Mouse (Mus musculus) heart, embryonic 10.5 days (tissue): ENCODE measurements at regions not wholly inside any gene's neighbourhood (a gene's known extent, or its start where the extent isn't known, plus 50 kb on each side); places are given as distances from the start of the nearest gene placed in this dataset.

Experiments
- DNase-seq: peaks from one replicate; pipeline ENCODE4 v3.0.0-alpha.2; 2017; ENCODE audit warnings: low spot score
- H3K27ac ChIP-seq: fragments of 300-500 bp; sonication (generic); 2 replicates; pipeline ENCODE4 v1.5.1; 2016; ENCODE audit warnings: mild to moderate bottlenecking
- H3K27me3 ChIP-seq: fragments of 300-500 bp; sonication (generic); 2 replicates; pipeline ENCODE4 v1.6.1; 2016; ENCODE audit warnings: mild to moderate bottlenecking; ENCODE audit not compliant: poor library complexity, insufficient read depth, severe bottlenecking
- H3K36me3 ChIP-seq: fragments of 300-500 bp; sonication (generic); 2 replicates; pipeline ENCODE4 v1.6.1; 2016; ENCODE audit warnings: mild to moderate bottlenecking, moderate library complexity
- H3K4me1 ChIP-seq: fragments of 300-500 bp; sonication (generic); 2 replicates; pipeline ENCODE4 v1.6.1; 2016; ENCODE audit warnings: mild to moderate bottlenecking
- H3K4me3 ChIP-seq: fragments of 300-500 bp; sonication (generic); 2 replicates; pipeline ENCODE4 v1.5.1; 2016; ENCODE audit warnings: mild to moderate bottlenecking, moderate library complexity
- H3K9me3 ChIP-seq: fragments of 300-500 bp; sonication (generic); 2 replicates; pipeline ENCODE4 v1.6.1; 2016; ENCODE audit warnings: mild to moderate bottlenecking, moderate library complexity
- WGBS: fragments of 180-500 bp; shearing (Covaris S2); methylation state at CpG from one replicate; pipeline ENCODE4 v1.1.7; 2016; 5-methylcytosine and 5-hydroxymethylcytosine counted together

DNA sequence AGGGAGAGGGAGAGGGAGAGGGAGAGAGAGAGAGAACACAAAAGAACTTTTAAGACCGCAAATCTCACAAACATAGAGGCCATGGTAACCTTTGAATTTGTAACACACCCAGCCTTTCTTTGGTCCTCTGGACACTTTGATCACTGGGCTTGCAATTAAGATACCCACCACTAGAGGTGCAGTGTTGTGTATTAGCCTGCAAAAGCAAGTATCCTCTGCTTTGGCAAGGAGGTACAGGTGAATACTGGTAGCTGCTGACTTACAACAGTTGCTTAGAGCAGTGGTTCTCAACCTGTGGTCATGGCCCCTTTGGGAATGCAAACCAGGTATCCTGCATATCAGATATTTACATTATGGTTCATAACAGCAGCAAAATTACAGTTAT is 90.3 kb upstream of the Map1b start:
- 40% methylated on average over 1 of the region's 1 CpGs for WGBS
- Histone ChIP-seq H3K4me3 (no peak overlapping the region), H3K27me3 (no peaks in the 10 kb centered on the region), H3K36me3 (no peaks in the 10 kb centered on the region), H3K27ac (no peak overlapping the region), H3K4me1 (peaks cover 58% of the 10 kb centered on the region), H3K9me3 (no peaks in the 10 kb centered on the region; the same call in 1 of the 2 replicates)
- DNase-seq, result peak; percentile 63

GRCm38 (mm10) chr13:99605866-99606605 is 89.7 kb upstream of the Map1b start:
- H3K27ac ChIP-seq, result peak overlapping the region; percentile 64; the same call in 1 of the 2 replicates
- 18% methylated on average over 2 of the region's 2 CpGs for WGBS
- no peaks in the 10 kb centered on the region; the same call in 1 of the 2 replicates for H3K9me3 ChIP-seq
- peak; percentile 76 for DNase-seq
- peaks cover 58% of the 10 kb centered on the region for H3K4me1 ChIP-seq
- H3K36me3 ChIP-seq, result no peaks in the 10 kb centered on the region
- no peak overlapping the region for H3K4me3 ChIP-seq
- no peaks in the 10 kb centered on the region for H3K27me3 ChIP-seq

DNA sequence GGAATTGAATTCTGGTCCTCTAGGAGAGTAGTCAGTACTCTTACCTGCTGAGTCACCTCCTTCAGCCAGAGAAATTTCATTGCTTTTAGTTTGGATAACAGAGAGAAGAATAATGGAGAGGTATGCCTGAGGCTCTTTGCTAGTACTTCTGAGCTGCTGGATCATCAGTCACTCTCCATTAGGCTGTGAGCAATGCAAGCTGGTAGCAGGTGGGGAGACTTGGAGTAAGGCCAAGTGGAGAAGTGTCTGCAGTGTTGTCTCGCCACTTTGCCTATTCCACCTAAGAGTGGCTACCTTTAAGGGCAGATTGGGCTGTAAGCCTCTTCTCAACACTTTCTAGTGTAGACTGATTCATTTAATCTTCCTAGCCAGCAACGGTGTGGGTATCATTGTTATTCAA is 81.6 kb upstream of the Map1b start:
- no peaks in the 10 kb centered on the region for H3K27me3 ChIP-seq
- H3K4me3 ChIP-seq, result no peak overlapping the region
- H3K4me1 ChIP-seq, result peaks cover 16% of the 10 kb centered on the region
- 71% methylated on average over 2 of the region's 2 CpGs for WGBS
- no peaks in the 10 kb centered on the region for H3K9me3 ChIP-seq
- no peak overlapping the region for H3K27ac ChIP-seq
- no peak for DNase-seq
- no peaks in the 10 kb centered on the region for H3K36me3 ChIP-seq

GRCm38 (mm10) chr13:99593846-99594813 is 77.8 kb upstream of the Map1b start:
- DNase-seq, result no peak
- no peaks in the 10 kb centered on the region for H3K27me3 ChIP-seq

DNA sequence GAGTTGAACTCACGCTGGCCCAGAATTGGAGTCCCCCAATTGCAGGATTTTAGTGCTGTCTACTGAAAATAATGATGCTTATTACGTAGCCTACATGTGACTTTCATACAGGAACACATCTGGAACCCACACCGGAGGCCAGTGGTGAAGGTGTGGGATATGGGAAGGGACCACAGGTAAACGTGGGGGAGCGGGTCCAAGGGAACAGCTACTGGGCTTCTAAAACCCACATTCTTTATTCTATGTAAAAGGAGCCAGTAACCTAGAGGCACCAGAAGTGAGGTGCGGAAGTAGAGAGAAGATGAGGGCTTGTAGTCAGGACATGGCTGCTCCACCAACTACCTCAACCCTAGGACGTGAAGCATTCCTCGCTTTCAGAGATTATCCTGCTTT is 76.9 kb upstream of the Map1b start:
- Histone ChIP-seq H3K4me3 (peak overlapping the region; percentile 40; the same call in 1 of the 2 replicates), H3K27me3 (no peaks in the 10 kb centered on the region), H3K36me3 (no peaks in the 10 kb centered on the region), H3K27ac (no peak overlapping the region), H3K9me3 (no peaks in the 10 kb centered on the region), H3K4me1 (peaks cover 21% of the 10 kb centered on the region)
- 53% methylated on average over 8 of the region's 8 CpGs for WGBS
- DNase-seq, result peak; percentile 52

More at GRCm38 (mm10) chr13:99593846-99594813, 77.8 kb upstream of the Map1b start:
- Histone ChIP-seq H3K9me3 (no peaks in the 10 kb centered on the region), H3K4me3 (no peak overlapping the region), H3K36me3 (no peaks in the 10 kb centered on the region), H3K27ac (no peak overlapping the region), H3K4me1 (peaks cover 21% of the 10 kb centered on the region)
- WGBS, result 45% methylated on average over 17 of the region's 17 CpGs

GRCm38 (mm10) chr13:99592596-99593242 is 76.4 kb upstream of the Map1b start:
- Histone ChIP-seq H3K27me3 (no peaks in the 10 kb centered on the region), H3K36me3 (no peaks in the 10 kb centered on the region), H3K27ac (peak overlapping the region; percentile 71; the same call in 1 of the 2 replicates), H3K9me3 (no peaks in the 10 kb centered on the region), H3K4me1 (peaks cover 21% of the 10 kb centered on the region), H3K4me3 (peak overlapping the region; percentile 40)
- WGBS, result 8% methylated on average over 15 of the region's 15 CpGs
- DNase-seq, result peak; percentile 76

DNA sequence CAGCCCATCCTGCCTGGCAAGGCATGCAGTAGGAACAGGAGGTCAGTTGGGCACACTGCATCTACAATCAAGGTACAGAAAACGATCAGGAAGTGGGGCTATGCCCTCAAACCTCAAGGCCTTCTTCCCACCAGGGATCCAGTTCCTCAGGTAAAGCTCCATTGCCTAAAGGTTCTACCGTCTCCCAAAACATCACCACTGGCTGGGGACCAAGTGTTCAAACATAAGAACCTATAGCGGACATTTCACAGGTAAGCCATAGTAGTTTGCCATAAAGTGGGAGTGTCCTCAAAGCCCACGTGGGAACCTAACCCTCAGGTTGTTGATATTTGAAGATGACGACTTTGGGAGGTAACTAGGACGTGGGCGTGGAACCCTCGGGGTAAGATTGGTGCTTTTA is 72.3 kb upstream of the Map1b start:
- Histone ChIP-seq H3K27me3 (no peaks in the 10 kb centered on the region), H3K4me1 (peaks cover 11% of the 10 kb centered on the region), H3K27ac (no peak overlapping the region), H3K9me3 (no peaks in the 10 kb centered on the region), H3K4me3 (no peak overlapping the region), H3K36me3 (no peaks in the 10 kb centered on the region)
- 81% methylated on average over 8 of the region's 8 CpGs for WGBS
- peak; percentile 45 for DNase-seq

DNA sequence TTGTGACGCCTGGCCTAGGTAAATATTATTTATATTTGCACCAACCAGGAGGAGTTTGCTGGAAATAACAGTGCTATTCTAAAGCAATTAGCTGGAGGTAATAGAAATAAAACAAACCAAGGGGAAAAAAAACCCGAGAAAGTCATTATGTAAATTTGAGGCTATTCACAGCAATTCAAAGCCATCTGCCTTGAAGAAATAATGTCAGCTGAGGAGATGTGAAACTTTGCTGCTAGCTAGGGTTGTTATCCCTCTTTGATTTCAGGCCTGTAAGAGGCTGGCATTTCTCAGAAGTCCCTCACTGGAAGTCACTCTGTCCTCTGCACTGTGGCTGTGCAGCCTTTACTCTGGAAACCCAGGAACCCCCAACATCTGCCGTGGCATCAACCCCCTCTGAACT is 67.5 kb upstream of the Map1b start:
- Histone ChIP-seq H3K36me3 (no peaks in the 10 kb centered on the region), H3K27me3 (no peaks in the 10 kb centered on the region), H3K4me1 (no peaks in the 10 kb centered on the region), H3K27ac (no peak overlapping the region), H3K9me3 (no peaks in the 10 kb centered on the region), H3K4me3 (no peak overlapping the region)
- WGBS, result 49% methylated on average over 3 of the region's 3 CpGs
- no peak for DNase-seq

DNA sequence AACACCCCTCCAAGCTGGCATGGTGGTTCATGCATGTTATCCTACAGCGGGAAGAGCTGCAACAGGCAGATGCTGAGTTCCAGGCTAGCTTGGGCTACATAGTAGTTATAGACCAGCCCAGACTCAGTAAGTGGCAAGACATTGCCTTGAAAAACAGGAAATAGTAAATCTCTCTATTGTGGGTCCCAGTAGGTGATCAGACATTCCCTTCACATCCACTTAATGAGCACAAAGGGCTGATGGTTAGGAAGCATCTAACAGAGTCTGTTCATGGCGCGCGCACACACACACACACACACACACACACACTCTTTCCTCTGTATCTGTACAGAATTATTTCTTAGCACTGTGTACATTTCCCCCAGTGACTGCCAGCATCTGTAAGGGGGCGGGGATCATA is 64.0 kb upstream of the Map1b start:
- no peaks in the 10 kb centered on the region; the same call in 1 of the 2 replicates for H3K9me3 ChIP-seq
- no peak for DNase-seq
- H3K27me3 ChIP-seq, result no peaks in the 10 kb centered on the region
- no peaks in the 10 kb centered on the region for H3K36me3 ChIP-seq
- 88% methylated on average over 5 of the region's 5 CpGs for WGBS
- no peaks in the 10 kb centered on the region for H3K4me1 ChIP-seq
- H3K4me3 ChIP-seq, result no peak overlapping the region
- no peak overlapping the region for H3K27ac ChIP-seq

DNA sequence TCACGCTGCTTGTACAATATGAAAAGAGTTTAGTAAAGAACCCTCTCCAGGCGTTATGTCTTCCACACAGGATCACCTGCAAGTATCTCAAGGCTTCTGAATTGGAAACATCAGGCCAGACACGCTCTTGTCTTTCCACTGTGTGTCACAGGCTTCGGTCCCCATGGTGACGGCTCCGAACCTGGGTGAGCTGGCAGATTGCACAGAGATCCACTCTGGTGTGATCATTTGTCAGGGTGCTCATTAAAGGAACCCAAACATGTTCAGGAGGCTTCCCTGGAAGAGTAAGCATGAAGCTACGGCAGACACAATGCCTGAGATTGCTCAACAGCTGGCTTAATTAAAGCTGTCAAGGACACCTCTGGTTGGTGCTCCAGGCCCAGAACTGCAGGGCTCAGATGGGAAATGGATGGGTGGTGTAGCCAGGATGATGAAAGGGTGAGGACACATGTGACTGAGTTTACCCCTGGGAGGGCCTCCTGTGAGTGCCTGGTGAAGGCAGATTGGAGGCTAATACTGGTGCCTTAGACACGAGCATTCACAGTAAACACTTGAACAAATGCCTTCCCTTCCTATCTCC is 63.3 kb upstream of the Map1b start:
- H3K36me3 ChIP-seq, result no peaks in the 10 kb centered on the region
- no peak overlapping the region for H3K4me3 ChIP-seq
- no peak overlapping the region for H3K27ac ChIP-seq
- no peaks in the 10 kb centered on the region for H3K27me3 ChIP-seq
- no peaks in the 10 kb centered on the region for H3K4me1 ChIP-seq
- no peak for DNase-seq
- H3K9me3 ChIP-seq, result no peaks in the 10 kb centered on the region; the same call in 1 of the 2 replicates
- 69% methylated on average over 8 of the region's 8 CpGs for WGBS

DNA sequence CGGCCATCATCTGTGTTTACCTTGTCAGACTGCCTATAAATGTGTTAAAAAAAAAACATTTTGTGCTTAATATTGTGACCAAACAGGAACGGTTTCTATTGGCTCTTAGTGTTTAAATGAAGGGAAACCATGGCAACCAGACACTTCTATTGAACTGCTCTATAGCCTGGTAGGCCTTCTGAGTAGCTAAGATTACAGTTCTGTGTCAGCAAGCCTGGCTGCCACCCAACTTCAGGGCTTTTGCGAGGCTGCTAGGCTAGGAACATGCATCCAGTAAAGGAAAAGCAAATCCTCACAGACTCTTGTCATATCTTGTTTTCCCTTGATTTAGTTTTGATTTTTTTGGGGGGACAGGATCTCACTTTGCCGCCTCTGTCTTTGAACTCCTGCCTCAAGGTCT is 61.3 kb upstream of the Map1b start:
- Histone ChIP-seq H3K27me3 (no peaks in the 10 kb centered on the region), H3K27ac (no peak overlapping the region), H3K4me1 (no peaks in the 10 kb centered on the region), H3K4me3 (no peak overlapping the region), H3K36me3 (no peaks in the 10 kb centered on the region), H3K9me3 (no peaks in the 10 kb centered on the region; the same call in 1 of the 2 replicates)
- no peak for DNase-seq
- WGBS, result 81% methylated on average over 4 of the region's 4 CpGs

- WGBS, result 83% methylated on average over 7 of the region's 7 CpGs
Observed at GRCm38 (mm10) chr13:99573021-99573420, 56.7 kb upstream of the Map1b start.

More at GRCm38 (mm10) chr13:99573021-99573420, 56.7 kb upstream of the Map1b start:
- DNase-seq, result no peak
- Histone ChIP-seq H3K27ac (no peak overlapping the region), H3K36me3 (no peaks in the 10 kb centered on the region), H3K4me3 (no peak overlapping the region), H3K4me1 (no peaks in the 10 kb centered on the region), H3K27me3 (no peaks in the 10 kb centered on the region), H3K9me3 (no peaks in the 10 kb centered on the region)
